Mouse (Mus musculus): ENCODE data around the gene Aldh2. TPM values are rescaled to one million over a fixed set of nuclear protein-coding genes. Genes with fewer than 3 reads are reported as not detected.

The Aldh2 gene
- polyA plus RNA-seq, 1 experiment = 1,369 TPM

- no peaks in the 10 kb centered on the region for H3K4me1 ChIP-seq (ENCODE audit: control insufficient read depth, insufficient read depth, low read length)
- WGBS = 88% methylated on average over 9 of the region's 9 CpGs
- TF ChIP-seq CTCF (conservative IDR thresholded peaks at IDR 0.05; ENCODE audit: insufficient read depth, insufficient read length, low read depth, low read length) = no peak
- no peak for DNase-seq
- H3K27me3 ChIP-seq (replicated peaks; ENCODE audit: control insufficient read depth, insufficient read depth, low read length) = no peaks in the 10 kb centered on the region
- no peak overlapping the region for H3K27ac ChIP-seq (ENCODE audit: insufficient read depth, low read depth, low read length)
- peaks cover 3% of the 10 kb centered on the region; the same call in 1 of the 2 replicates for H3K36me3 ChIP-seq (ENCODE audit: control insufficient read depth, insufficient read depth, low read length)
- no peak overlapping the region for H3K4me3 ChIP-seq (ENCODE audit: insufficient read depth, low read depth, low read length)
These were observed 74.6 kb downstream of the Aldh2 start for GRCm38 (mm10) chr5:121518983-121519382.

Other genes with a start within 250 kb of the Aldh2 start
- 41.0 and 48.6 TPM in 2 replicates for gene Trafd1, start 208.2 kb downstream of the Aldh2 start, polyA plus RNA-seq (2012; rRNA removed)
- gene Naa25, start 195.9 kb downstream of the Aldh2 start, polyA plus RNA-seq (2012; rRNA removed) = 7.0 and 8.1 TPM in 2 replicates
- 147 and 171 TPM in 2 replicates for gene Tmem116, start 141.9 kb downstream of the Aldh2 start, polyA plus RNA-seq (2012; rRNA removed)
- 56.7 and 77.8 TPM in 2 replicates for gene Erp29, start 141.3 kb downstream of the Aldh2 start, polyA plus RNA-seq (2012; rRNA removed)
- gene Adam1b, start 90.4 kb downstream of the Aldh2 start, polyA plus RNA-seq (2012; rRNA removed) = not detected in 2 replicates
- gene Adam1a, start 48.3 kb downstream of the Aldh2 start, polyA plus RNA-seq (2012; rRNA removed) = 2.0 and 2.2 TPM in 2 replicates
- 0.13 TPM in 1 of 2 replicates, not detected in the other for gene Gm42878, start 48.3 kb downstream of the Aldh2 start, polyA plus RNA-seq (2012; rRNA removed)
- gene Mapkapk5, start 47.9 kb downstream of the Aldh2 start, polyA plus RNA-seq (2012; rRNA removed) = 32.6 and 36.6 TPM in 2 replicates
- gene Acad12, start 25.1 kb upstream of the Aldh2 start, polyA plus RNA-seq (2012; rRNA removed) = 47.0 and 51.4 TPM in 2 replicates
- 55.9 and 68.1 TPM in 2 replicates for gene Acad10, start 66.7 kb upstream of the Aldh2 start, polyA plus RNA-seq (2012; rRNA removed)
- gene Brap, start 66.7 kb upstream of the Aldh2 start, polyA plus RNA-seq (2012; rRNA removed) = 44.0 and 50.1 TPM in 2 replicates
- gene Atxn2, start 117.5 kb upstream of the Aldh2 start, polyA plus RNA-seq (2012; rRNA removed) = 111 and 112 TPM in 2 replicates
- 19.7 and 20.8 TPM in 2 replicates for gene Sh2b3, start 243.8 kb upstream of the Aldh2 start, polyA plus RNA-seq (2012; rRNA removed)

All from kidney, adult 2 months (tissue).